Mouse (Mus musculus): ENCODE data around the gene Prph. TPM values are rescaled to one million over a fixed set of nuclear protein-coding genes. Genes with fewer than 3 reads are reported as not detected.

Gene Prph
- polyA plus RNA-seq, 1 experiment from 2014 or later = 1.1 TPM

GRCm38 (mm10) chr15:99096831-99097500, 42.0 kb downstream of the Prph start:
- DNase-seq (ENCODE audit: low spot score) = no peak

- no peak for DNase-seq (ENCODE audit: low spot score)
Observed at GRCm38 (mm10) chr15:99097840-99098492, 43.0 kb downstream of the Prph start.

GRCm38 (mm10) chr15:99098493-99098861, 43.5 kb downstream of the Prph start:
- DNase-seq (ENCODE audit: low spot score) = no peak

GRCm38 (mm10) chr15:99099139-99099556, 44.2 kb downstream of the Prph start:
- peak; percentile 57 for DNase-seq (ENCODE audit: low spot score)

- no peak for DNase-seq (ENCODE audit: low spot score)
Observed at GRCm38 (mm10) chr15:99099984-99100383, 45.0 kb downstream of the Prph start.

- DNase-seq (ENCODE audit: low spot score) = no peak
Observed at GRCm38 (mm10) chr15:99105238-99105637, 50.3 kb downstream of the Prph start.

GRCm38 (mm10) chr15:99107866-99108265, 52.9 kb downstream of the Prph start:
- DNase-seq (ENCODE audit: low spot score) = peak; percentile 17

Small RNA genes within 50 kb of the gene (microRNA-seq; reads per million reads assigned to microRNA genes)
- gene Mir6960 (ENCODE audit: borderline number of aligned reads) = 3.3 reads per million

Other genes with a start within 250 kb of the Prph start
- gene Ddn, start 245.7 kb upstream of the Prph start, polyA plus RNA-seq (2015; fragmentation: Nextera tagmentation; extraction: Ambion mirVana) = 0.10 and 0.13 TPM in 2 replicates
- 103 and 107 TPM in 2 replicates for gene Prkag1, start 223.7 kb upstream of the Prph start, polyA plus RNA-seq (2015; fragmentation: Nextera tagmentation; extraction: Ambion mirVana)
- 9.4 and 15.6 TPM in 2 replicates for gene Kmt2d, start 184.0 kb upstream of the Prph start, polyA plus RNA-seq (2015; fragmentation: Nextera tagmentation; extraction: Ambion mirVana)
- 10.3 and 10.8 TPM in 2 replicates for gene Rhebl1, start 160.6 kb upstream of the Prph start, polyA plus RNA-seq (2015; fragmentation: Nextera tagmentation; extraction: Ambion mirVana)
- gene Dhh, start 156.6 kb upstream of the Prph start, polyA plus RNA-seq (2015; fragmentation: Nextera tagmentation; extraction: Ambion mirVana) = 0.78 and 0.85 TPM in 2 replicates
- gene Lmbr1l, start 136.9 kb upstream of the Prph start, polyA plus RNA-seq (2015; fragmentation: Nextera tagmentation; extraction: Ambion mirVana) = 27.8 and 31.9 TPM in 2 replicates
- gene Tuba1b, start 120.6 kb upstream of the Prph start, polyA plus RNA-seq (2015; fragmentation: Nextera tagmentation; extraction: Ambion mirVana) = 1,370 and 1,449 TPM in 2 replicates
- not detected in 2 replicates for gene Gm49450, start 101.6 kb upstream of the Prph start, polyA plus RNA-seq (2015; fragmentation: Nextera tagmentation; extraction: Ambion mirVana)
- gene Tuba1a, start 101.5 kb upstream of the Prph start, polyA plus RNA-seq (2015; fragmentation: Nextera tagmentation; extraction: Ambion mirVana) = 227 and 236 TPM in 2 replicates
- gene Tuba1c, start 25.3 kb upstream of the Prph start, polyA plus RNA-seq (2015; fragmentation: Nextera tagmentation; extraction: Ambion mirVana) = 153 and 156 TPM in 2 replicates
- gene Troap, start 19.4 kb downstream of the Prph start, polyA plus RNA-seq (2015; fragmentation: Nextera tagmentation; extraction: Ambion mirVana) = 21.8 and 25.3 TPM in 2 replicates
- 0.18 TPM in 1 of 2 replicates, not detected in the other for gene C1ql4, start 32.6 kb downstream of the Prph start, polyA plus RNA-seq (2015; fragmentation: Nextera tagmentation; extraction: Ambion mirVana)
- 0.13 and 0.22 TPM in 2 replicates for gene Dnajc22, start 38.0 kb downstream of the Prph start, polyA plus RNA-seq (2015; fragmentation: Nextera tagmentation; extraction: Ambion mirVana)
- gene Spats2, start 70.7 kb downstream of the Prph start, polyA plus RNA-seq (2015; fragmentation: Nextera tagmentation; extraction: Ambion mirVana) = 30.2 and 31.1 TPM in 2 replicates
- 20.0 and 20.8 TPM in 2 replicates for gene Kcnh3, start 169.7 kb downstream of the Prph start, polyA plus RNA-seq (2015; fragmentation: Nextera tagmentation; extraction: Ambion mirVana)
- gene Mcrs1, start 196.8 kb downstream of the Prph start, polyA plus RNA-seq (2015; fragmentation: Nextera tagmentation; extraction: Ambion mirVana) = 136 and 154 TPM in 2 replicates
- 13.0 and 14.0 TPM in 2 replicates for gene Prpf40b, start 239.9 kb downstream of the Prph start, polyA plus RNA-seq (2015; fragmentation: Nextera tagmentation; extraction: Ambion mirVana)
- gene Fam186b, start 240.7 kb downstream of the Prph start, polyA plus RNA-seq (2015; fragmentation: Nextera tagmentation; extraction: Ambion mirVana) = 0.05 and 0.08 TPM in 2 replicates

Measured in thymus, postnatal 0 days (tissue).